Mouse (Mus musculus): ENCODE data around the gene Hmgb4.

GRCm38 (mm10) chr4:128270177-128270576, 9.4 kb upstream of the Hmgb4 start:
- TF ChIP-seq EP300 (IDR thresholded peaks at IDR 0.05; ENCODE audit: low read depth) (no peak), CTCF (IDR thresholded peaks at IDR 0.05; ENCODE audit: low read depth) (no peak)

Measured in liver, embryonic 14.5 days (tissue).